Mouse (Mus musculus) left cerebral cortex, postnatal 36 days (tissue): ENCODE measurements at regions not wholly inside any gene's neighbourhood (a gene's known extent, or its start where the extent isn't known, plus 50 kb on each side); places are given as distances from the start of the nearest gene placed in this dataset.

Experiments
- DNase-seq, 2 experiments: peaks; one replicate each; pipeline ENCODE4 v3.0.0; 2021 to 2022; ENCODE audit warnings: low spot score in 2 of 2, mixed read lengths in 1 of 2
- intact Hi-C: fragments of 180-260 bp; cut with DNase I; formaldehyde crosslinking; loops from one replicate; pipeline ENCODE4 v1.15.1; 2025

DNA sequence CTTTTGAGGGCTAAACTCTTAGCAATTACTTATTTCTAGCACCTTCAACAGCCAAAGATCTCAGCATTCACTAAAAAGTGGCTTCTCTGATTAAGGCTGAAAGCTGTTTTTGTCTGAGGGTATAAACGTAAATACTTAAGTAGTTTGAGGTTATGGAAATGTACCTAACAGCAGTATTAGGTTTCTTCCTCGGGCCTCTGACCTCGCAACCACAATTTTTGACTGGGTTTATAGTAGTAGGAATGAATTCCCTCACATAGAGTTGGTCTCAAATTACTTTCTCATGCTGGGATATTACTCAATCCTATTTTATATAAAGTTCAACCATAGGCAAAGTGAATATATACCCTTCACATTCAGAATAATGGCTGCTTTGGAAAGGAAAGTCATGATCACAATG lies 310.5 kb upstream of the Paip1 start:
- intact Hi-C loops: no loop called here
- DNase-seq: no peak

DNA sequence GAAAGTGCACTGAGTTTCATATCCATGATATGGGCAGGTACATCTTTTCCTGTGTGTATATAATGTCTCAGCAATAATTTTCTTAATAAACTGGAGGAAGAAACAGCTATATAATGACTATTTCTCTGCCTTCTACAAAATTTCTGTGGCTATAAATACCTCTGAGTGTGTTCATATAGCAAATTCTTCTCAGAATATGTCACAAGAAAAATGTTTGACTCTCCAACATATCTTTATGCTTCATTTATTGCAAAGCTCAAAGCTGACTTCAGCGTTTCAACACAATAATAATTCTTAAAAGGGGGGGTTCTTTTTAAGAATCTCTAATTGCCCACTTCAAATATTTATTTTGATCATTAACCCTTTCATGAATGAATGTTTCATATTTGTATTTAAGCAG lies 310.0 kb upstream of the Paip1 start:
- DNase-seq: no peak
- intact Hi-C loops: no loop called here

DNA sequence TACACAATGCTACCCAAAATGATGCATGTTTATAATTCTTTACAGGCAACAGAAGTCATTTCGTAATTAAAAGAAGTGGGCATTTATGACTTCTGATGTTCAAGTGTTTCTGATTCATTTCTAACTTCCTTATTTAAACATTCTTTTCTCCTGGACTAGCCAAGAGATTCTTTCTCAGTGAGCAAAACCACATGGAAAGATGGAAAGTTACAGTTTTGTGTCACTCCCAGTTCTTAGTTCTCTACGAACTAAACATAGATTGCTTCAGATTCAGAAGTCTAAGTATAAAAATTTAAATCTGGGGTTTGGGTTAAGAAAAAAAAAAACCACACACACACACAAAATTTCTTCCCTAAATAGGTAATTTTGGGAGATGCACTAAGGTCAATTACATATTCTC lies 288.0 kb upstream of the Paip1 start:
- no peak for DNase-seq
- intact Hi-C loops: no loop called here

DNA sequence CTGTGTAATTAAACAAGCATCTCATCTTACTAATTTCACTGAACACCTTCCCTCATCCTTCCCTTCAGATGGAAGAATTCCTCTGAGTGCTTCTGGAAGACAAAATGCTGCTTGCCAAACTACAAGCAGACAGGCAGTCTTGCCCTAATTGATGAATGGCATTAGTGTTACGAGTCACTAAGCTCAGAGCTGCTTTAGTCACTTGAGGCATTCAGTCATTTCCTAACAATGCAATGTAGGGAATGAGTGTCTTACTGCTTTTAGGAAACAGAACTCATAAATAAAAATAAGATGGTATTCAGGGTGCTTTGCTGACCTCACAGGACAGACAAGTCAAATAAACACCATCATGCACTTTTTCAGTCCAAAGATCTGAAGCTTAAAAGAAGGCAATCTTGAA lies 285.1 kb upstream of the Paip1 start:
- intact Hi-C loops: no loop called here
- no peak for DNase-seq

DNA sequence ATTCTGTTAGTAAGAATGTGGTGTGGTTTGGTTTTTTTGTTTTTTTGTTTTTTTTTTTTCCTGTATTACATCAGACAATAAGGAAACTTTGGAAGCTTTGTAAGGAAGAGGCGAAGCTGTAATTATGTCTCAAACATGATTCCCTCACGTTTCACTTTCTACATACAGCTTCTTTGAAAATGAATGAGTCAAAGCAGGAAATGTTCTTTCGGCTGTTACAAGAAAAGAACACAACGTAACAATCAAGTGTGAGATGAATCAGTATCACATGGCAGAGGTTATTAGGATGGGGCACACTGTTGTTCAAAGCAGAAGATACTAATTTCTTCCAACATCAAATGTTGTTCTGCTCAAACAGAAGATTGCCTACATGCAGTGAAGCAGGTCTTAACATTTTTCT lies 282.7 kb upstream of the Paip1 start:
- no peak for DNase-seq
- intact Hi-C loops: no loop called here

- no peak for DNase-seq
- intact Hi-C loops: no loop called here
These were observed 280.7 kb upstream of the Paip1 start for GRCm38 (mm10) chr13:119147701-119148100.

GRCm38 (mm10) chr13:119149141-119149540 lies 279.3 kb upstream of the Paip1 start:
- intact Hi-C loops: no loop called here
- DNase-seq: no peak

DNA sequence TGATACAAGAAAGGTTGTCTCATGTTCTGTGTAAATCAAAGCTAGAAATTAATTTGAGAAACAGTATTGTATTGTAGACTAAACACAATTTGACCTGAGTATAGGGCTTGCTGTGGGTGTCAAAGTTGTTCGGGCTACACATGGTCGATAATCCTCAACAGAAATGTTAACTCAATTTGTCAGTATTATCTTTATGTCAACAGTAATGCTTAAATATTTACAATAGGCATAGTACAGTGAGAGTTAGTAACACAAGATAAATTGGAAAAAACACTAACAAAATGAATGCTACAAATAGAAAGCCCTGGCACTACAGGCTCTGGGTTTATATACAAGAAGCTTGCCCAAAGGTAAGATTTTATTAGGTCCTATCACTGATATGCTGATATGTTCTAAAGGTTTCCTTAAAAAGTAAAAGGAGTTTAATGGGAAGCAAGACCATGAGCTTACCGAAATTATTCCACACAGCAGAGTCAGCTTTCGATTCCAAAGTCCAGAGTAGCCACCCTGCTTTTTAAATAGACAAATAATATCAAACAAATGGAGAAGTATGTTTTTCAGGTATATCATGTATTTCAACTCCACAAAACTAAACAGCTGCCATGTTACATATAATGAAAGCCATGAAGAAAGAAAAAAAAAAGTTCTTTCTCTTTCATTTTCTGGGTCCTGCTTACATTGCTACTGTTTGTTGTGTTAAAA lies 277.4 kb upstream of the Paip1 start:
- intact Hi-C loops: no loop called here
- DNase-seq: no peak

GRCm38 (mm10) chr13:119177753-119178152 lies 250.6 kb upstream of the Paip1 start:
- no peak for DNase-seq
- intact Hi-C loops: no loop called here

DNA sequence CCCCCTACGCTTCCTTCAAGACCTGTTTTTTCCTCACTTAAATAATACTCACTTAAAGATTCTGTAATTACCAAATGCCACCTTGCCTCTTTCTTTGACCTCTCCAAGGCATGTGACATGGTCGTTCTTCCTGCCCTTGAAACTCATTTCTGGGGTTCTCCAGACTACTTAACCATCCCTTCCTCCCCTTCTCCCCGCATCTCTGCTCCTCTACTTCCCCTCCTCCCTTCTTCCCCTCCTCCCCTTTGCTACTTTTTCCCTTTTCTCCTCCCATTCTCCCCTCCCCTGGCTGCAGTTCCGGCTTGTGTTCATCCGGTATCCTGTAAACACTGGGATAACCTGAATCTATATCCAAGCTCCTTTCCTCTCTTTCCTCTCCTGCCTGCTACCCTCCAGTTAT lies 250.2 kb upstream of the Paip1 start:
- no peak for DNase-seq
- intact Hi-C loops: no loop called here

DNA sequence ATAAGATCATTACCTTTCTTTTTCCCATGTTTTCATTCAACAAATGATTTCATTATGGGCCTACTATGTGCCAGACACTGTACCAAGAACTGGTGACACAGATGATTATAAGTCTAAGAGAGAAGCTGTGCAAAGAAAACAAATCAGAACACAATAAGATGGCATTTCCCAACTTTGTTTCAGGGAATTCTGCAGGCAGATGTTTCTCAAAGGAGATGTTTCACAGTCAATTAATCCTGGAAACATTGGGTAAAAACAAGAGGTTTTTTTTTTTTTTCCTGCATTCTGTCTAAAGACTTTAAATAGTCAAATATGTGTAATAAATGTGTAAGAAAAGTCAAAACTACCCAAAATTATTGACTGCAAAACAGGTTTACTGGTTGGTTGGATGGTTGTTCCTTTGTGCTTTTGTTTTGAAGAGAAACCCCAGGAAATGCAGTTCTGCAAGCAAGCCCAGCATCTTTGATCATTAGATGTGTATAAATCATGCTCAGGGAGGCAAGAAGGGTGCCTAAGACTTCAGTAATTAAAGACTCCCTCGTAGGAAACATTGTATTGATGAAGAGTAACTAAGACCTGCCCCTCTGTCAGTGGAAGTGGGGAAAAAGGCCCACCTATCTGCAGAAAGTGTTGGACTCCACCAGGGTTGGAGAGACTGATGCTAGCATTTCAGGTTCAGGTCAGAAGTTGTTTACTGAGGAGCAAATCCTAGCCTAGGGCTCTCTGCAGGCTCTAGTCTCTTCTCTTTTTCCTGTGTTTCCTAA lies 249.1 kb upstream of the Paip1 start:
- intact Hi-C loops: no loop called here
- DNase-seq: no peak

GRCm38 (mm10) chr13:119184322-119184877 lies 244.0 kb upstream of the Paip1 start:
- DNase-seq: no peak
- intact Hi-C loops: no loop called here

DNA sequence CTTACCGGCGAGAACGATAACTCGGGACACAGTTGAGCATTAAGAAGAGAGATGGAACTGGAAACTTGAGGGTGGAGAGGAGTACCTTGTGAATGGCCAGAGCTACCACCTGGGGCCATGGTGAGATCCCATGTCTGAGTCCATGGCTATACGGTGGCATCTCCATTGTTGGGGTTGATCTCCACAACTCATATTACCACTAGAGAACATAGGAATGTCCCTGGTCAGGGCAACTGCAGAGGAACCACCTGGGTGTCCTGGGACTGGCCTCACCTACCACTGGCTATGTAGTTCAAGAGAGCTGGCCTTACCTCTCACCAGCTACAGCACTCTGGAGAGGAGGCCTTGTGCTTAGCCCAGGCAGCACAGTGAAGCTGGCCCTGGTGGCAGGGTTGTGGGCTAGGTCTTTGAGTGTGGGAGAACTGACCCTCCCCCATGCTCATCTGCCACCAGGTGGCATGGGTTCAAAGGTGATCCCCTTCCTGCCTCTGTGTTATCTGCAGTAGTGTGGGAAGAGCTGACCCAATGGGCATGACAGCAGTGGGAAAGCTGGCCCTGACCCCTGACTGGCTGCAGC lies 242.7 kb upstream of the Paip1 start:
- intact Hi-C loops: no loop called here
- no peak for DNase-seq

- DNase-seq: no peak
These were observed 196.8 kb upstream of the Paip1 start for GRCm38 (mm10) chr13:119231556-119231955.

DNA sequence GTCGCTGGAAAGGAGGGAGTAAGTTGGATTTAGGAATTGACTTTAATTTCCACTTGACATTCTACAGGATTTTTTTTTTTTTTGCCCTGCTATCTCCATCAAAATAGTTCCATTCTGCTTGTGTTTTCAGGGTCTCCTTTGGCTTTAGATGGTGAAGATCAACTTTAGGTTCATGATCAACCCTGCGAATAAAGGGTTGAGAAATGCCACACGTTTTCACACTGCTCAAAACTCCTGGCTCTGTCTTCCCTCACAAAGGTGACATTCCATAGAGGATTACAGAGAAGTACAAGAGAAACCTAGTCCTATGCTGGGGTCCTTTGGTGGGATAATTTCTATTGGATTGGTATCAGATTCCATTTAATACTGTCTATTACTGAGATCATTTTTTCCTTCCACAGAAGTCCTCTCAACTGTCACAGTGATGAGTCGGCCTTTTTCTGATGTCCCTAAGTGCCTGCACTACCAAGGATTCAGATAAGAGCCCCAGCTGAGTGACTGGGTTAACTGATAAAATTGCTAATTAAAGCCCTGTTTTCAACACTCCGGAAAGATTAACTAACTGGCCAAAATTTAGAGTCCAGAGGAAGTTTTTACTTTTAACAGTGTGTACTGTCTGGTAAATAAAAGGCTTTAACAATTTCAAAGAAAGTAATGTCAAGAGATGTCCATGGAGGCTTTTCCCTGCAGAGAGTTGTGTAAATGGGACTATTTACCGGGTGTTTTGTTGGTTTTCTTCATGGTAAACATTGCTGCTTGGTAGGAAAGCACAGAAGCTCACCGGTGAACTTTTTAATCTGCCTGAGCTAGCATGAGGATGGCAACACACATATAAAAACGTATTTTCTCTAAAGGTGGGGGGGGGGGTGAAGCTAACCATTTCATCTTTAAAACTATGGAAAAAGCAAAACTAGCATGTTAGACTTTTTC lies 196.0 kb upstream of the Paip1 start:
- intact Hi-C loops: no loop called here
- DNase-seq: no peak

More at GRCm38 (mm10) chr13:119231556-119231955, 196.8 kb upstream of the Paip1 start:
- intact Hi-C loops: no loop called here

DNA sequence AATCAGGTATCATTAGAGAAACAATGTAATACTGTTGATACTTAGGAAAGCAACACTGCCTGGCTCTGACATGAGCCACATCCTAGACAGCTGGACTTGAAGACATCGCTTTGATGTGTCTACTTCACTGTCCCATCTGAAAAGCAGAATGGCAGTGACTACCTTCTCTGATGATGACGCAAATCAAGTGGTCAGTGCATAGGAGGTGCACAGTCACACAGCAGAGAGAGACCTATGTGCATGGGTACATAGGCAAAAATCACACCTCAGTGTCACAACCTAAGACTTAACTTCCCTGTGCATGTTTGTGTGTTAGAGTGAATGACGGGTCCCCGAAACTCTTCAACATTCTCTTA lies 195.4 kb upstream of the Paip1 start:
- intact Hi-C loops: no loop called here
- DNase-seq: no peak

- DNase-seq: no peak
- intact Hi-C loops: no loop called here
These were observed 194.5 kb upstream of the Paip1 start for GRCm38 (mm10) chr13:119233869-119234268.

DNA sequence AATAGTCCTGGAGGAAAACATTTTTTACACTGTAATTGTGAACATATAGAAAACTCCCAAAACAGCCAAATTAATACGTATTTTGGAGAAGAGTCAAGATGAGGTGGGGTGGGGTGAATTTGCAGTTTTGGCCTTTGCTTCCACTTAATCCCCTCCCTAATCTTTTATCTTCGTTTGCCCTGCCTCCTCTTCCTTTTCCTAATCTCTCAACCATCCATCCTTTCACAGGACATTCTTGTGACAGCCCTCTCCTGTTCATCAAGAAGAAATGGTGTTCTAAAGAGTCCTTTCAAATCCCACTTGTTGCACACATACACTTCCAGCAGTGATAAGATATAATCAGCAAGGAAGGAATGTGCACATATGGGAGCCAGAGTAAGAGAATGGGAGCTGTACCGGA lies 186.0 kb upstream of the Paip1 start:
- intact Hi-C loops: no loop called here
- no peak for DNase-seq

DNA sequence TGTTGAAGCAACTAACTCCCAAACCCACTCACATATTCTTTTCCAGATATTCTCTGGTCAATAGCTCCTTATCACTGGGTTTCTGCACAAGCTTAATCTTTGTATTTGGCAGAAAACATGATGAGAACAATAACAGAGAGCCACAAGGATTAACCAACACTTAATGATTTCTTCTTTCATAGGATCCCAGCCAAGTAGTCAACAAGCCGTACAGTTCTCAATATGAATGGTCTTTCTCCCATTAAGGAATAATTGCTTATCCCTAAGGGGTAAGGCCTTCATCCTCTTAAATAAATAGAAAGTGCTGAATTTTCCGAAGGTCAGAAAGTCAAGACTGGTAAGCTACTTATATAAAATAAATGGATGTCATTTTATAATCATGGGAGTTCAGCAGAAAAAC lies 181.3 kb upstream of the Paip1 start:
- intact Hi-C loops: no loop called here
- DNase-seq: no peak

GRCm38 (mm10) chr13:119252006-119252405 lies 176.4 kb upstream of the Paip1 start:
- intact Hi-C loops: no loop called here
- DNase-seq: no peak
